Mouse (Mus musculus): Measurements from ENCODE around the gene Nrd1. TPM values are rescaled to one million over a fixed set of nuclear protein-coding genes. Genes with fewer than 3 reads are reported as not detected.

Gene Nrd1
- total RNA-seq, 2 experiments from 2014 or later = 119 to 133 TPM

DNA sequence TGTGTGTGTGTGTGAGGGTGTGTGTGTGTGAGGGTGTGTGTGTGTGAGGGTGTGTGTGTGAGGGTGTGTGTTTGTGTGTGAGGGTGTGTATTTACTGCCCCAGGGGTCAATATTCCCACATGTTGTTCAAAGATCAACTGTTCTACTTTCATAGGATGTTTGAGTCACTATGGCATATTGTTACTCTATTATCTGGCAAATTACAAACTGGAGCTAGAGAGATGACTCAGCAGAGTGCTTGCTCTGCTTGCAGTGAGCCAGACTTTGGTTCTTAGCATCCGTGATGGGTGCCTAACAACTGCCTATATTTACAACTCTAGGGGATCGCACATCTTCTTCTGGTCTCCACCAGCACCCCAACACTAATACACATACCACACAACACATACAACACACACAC, 29.4 kb downstream of the Nrd1 start:
- DNase-seq = no peak

DNA sequence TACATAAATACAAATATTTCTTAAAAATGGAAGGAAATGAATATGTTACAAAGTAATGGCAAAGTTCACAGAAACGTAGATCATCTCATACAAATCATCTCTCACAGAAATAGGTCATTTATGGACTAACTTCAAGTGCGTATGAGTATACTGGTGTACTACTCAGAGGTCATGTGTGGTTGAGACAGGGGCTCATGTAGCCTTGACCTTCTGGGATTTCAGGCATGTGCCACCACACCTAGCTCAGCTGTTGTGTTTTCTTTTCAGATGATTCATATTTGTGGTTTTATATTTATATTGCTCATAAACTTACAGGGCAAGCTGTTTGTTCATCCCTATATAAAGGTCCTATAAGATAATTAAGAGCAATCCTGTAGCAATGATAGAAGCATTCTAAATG, 29.8 kb downstream of the Nrd1 start:
- DNase-seq = no peak

DNA sequence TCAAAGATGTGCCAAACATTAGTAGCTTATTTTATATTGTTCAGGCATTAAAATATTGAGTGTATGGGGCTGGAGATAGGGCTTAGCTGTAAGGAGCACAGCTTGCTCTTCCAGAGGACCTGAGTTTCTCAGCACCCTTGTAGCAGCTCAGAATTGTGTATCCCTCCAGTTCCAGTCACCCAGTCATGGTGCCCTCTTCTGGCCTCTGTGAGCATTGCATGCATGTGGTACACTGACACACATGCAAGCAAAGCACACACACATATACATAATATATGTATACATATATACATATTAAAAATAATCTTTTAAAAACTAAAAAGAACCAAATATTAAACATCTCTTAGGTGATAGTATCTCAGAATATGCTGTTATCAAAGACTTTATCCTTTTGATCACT, 35.9 kb downstream of the Nrd1 start:
- no peak for DNase-seq

DNA sequence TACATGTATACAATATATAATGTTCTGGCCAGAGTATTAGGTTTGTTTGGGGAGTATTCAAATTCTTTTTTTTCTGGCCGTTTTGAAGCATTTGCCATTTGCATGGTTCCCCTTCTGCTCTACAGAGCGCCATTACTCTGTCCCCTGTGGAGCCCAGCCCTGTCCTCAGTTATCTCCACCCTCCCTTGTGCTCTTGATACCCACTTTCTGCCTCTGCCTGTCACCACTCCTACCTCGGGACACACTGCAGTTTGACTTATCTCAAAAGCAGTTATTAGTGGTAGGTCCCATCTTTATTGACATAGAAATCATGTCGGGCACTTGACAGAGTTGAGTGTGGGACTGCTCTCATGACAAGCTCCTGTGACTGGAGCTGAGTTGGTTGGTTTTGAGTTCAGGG, 42.3 kb downstream of the Nrd1 start:
- no peak for DNase-seq

DNA sequence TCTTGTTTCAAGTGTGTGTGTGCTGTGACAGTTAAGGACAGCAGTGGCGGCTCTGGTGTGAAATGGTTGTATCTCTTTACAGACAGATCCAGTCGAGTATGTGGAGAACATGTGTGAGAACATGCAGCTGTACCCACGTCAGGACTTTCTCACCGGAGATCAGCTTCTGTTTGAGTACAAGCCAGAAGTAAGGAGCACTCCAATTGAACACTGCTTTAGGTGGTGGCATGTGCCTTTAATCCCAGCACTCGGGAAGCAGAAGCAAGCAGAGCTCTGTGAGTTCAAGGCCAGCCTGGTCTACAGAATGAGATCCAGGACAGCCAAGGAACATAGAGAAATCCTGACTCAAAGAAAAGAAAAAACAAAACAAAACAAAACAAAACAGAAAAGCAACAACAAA, 42.8 kb downstream of the Nrd1 start:
- DNase-seq = no peak

DNA sequence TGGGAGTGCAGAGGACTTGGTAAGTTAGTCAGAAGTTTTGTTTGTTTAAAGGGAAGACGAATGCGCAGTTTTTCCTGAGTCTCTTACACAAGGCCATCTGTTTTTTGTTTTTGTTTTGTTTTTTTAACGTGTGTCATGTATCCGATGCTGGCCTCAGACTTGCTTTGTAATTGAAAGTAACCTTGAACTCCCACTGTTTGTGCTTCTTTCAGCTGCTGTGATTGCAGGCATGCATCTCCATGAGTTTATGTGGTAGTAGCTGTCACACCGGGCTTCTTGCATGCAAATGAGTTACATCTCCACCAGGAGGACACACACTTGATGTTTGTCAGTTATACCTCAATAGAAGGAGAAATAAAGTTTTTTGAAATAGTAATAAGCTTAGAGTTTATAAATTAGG, 43.3 kb downstream of the Nrd1 start:
- no peak for DNase-seq

DNA sequence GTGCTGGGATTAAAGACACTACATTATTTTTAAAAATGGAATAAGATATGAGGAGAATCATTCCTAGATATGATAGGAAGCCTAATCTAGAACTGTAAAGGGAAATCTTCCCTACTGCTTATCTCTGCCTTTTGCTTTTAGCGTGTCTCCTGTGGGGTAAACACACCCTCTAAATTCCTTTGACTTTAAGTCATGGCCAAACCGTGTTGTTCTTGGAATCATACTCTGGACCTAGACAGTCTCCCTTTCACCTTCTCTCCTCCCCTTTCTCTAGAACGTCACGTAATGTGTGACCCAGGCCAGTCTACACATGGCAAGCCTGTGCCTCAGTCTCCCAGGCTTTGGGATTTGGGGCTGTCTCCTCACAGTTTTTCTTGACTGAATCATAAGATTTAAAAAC, 47.8 kb downstream of the Nrd1 start:
- no peak for DNase-seq

DNA sequence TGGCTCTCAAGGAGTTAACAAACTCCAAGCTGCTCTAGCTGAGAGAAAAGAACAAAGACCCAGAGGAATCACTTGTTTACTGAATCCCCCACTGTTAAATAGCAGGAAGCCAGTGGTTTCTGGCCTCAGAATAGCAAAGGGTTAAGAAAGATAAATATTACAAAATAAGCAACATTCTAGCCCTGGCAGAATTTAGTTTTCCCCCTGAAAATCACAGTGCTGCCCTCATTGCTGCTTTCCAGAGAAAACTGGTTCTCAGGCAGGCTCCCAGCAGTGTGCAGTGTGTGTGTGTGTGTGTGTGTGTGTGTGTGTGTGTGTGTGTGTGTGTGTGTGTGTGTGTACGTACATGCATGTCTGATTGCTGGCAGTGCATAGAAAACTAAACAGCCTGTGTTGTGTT, 51.8 kb downstream of the Nrd1 start:
- DNase-seq = no peak

DNA sequence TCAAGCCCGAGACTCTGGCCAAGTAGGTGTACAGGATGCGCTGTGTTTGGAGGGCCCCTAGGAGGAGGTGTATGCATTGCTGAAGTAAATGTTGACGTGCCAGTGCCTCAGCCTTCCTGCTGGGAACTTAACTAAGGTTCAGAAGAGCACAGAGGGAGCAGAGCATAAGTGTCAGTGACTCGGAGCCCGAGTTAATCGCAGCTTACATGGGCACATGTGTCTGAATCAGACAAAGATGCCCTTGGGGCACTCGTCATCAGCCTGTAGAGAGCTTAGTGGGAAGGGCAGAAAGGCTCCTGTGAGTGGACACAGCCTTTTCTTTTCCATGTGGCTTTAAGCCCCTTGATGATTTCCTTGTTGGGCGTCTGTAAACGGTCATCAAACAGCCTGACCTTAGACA, 53.5 kb downstream of the Nrd1 start:
- DNase-seq = no peak

DNA sequence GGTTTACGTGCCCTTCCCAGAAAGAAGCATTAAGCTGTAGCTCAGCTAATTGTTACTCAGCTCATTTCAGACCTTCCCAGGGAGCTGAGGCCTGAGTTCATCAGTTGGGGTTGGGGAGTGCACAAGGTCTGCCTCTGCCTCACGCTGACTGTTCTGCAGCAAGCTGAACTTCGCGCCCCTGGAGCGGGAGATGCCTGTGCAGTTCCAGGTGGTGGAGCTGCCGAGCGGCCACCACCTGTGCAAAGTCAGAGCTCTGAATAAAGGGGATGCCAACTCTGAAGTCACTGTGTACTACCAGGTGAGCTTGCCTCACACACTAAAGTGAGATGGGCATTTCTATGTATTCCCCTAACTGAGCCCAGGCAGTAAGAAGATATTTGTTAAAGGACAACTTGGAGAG, 55.9 kb downstream of the Nrd1 start:
- DNase-seq = no peak

DNA sequence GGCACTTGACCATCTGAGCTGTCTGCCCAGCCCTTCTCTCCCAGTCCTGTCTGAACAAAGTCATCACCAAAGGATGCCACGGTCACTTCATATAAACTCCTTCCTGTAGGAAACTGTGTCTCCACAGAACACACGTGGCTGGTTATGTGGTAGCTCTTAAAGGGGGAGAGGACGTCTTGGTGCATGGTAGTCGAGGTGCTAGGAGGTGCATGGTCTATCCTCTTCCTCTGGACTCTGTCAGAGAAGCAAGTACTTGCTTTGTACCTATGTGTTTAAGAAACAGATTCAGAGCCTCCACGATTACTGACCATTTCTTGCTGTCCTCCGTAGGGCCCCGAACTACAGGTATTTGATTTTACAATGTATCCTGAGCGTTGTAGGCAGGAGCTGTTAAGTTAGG, 57.2 kb downstream of the Nrd1 start:
- no peak for DNase-seq

DNA sequence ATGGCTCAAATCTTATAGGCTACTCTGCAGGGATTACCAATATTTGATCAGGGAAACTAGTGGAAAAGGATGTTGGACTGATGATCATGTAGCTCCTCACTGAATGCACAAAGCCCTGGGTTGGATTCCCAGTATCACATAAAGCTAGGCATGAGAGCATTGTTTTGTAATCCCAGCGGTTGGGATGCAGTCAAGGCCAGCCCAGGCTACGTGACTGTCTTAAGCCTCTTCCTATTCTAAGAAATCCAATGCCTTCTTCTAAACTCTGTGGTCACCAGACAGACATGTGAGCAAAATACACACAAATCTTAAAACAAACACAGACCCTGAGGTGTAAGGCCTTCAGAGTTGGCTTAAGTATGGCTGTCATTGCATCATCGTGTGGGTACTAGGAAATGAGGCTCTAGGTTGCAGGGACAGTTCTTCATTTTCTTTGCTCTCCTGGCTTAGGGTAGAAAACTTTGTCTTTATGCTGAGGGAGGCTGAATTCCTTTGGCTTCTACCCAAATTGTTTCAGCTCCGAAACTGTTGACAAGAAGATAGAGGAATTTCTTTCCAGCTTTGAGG, 58.9 kb downstream of the Nrd1 start:
- DNase-seq = no peak

DNA sequence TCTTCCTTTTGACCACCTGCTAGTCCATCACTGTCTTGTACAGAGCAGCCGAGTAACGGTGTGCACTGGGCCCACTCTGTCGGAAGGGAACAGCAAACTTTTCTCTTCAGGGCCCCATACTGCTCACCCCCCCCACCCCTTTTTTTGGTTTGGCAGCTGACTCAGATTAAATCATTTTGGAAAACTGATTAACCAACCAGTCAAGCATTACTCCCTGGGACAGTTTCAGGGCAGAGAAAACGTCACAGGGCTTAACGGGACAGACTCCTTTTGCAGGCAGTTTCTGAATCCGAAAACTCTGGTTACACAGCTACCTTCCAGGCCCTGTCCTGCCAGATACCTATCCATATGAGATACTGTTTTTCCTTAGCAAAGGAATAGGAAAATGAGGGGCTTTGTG, 64.5 kb downstream of the Nrd1 start:
- no peak for DNase-seq

DNA sequence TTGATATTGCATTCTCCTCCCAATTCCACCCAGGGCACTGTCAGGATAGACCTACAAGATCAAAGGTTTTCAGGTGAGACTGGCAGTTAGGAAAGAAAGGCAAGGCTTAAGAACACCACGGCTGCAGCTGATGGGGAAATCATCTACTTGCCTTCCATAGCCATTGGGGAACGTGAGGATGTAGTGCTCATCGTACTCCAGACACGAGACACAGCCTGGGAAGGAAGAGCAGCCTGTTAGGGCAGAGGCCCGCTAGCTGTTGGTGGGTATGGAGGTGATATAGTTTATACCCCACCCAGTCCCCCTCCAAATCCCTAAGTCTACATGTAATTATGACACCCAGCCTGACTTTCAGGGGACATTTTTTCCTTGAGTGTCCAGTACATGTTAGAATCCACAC, 65.3 kb downstream of the Nrd1 start:
- no peak for DNase-seq

DNA sequence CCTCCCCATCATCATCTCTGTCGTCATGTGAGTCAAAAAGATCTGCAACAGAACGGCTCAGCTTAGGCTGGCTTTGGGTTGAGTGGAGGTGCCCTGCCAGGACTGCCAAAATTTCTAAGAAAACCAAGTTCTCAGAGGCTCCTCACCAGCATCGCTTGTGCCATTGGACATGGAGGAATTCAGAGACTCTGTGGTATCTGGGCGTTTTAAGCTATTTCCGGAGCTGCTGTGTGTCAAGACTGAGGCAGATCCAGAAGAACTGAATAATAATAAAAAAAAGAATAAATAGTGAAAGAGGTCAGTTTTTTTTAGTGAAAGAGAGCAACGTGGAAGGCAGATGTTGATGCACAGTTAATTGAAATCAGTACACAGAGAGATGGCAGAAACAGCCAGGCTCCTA, 72.4 kb downstream of the Nrd1 start:
- DNase-seq = no peak

DNA sequence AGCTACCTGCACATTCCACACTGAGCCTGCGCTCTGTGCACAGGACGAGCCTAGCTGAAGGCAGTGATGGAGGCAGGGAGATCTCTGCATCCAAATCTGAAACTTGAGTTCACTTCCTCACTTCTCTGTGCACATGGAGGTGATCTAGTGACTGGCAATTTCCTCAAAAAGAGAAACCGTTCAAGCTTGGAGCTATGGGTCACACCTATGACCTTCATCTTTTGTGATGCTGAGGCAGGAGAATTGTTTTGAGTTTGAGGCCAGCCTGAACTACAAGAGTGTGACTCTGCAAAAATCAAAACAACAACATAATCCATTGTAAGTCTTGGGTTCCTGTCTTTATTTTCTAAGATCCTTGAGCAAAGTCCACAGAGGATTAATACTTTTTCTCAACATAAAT, 72.8 kb downstream of the Nrd1 start:
- no peak for DNase-seq

DNA sequence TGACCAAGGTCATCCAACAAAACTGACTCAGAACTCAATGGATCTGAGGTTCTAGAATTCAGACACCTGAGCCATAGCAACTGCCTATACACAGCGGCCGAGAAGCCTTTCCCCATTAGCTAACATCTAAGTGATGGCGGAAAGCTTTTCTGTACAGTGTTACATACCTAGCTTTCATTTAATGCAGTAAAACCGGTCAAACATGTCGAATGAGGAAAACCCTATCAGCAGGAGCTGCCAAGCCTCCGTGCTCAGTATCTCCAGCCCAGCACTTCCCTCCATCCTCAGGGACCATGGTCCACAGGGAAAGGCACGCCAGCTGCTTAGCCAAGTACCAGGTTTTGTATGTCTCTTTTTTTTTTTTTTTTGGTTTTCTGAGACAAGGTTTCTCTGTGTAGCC, 78.5 kb downstream of the Nrd1 start:
- DNase-seq = no peak

DNA sequence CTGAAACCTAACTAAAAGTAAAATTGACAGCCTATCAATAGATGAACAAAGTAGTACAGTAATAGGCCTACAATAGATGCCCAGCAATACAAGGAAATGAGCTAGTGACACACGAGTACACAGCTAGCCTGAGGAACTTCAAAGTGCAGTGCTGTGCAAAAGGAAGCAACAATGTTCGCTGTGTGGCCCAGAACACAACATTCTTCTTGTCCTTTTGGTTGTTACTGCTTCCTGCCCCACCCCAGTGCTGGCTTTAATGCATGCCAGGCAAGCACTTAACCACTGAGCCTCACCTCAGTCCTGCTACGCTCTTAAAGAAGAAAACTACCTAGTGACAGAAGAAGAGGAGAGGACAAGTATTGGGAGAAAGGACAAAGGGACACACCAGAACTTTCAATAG, 79.2 kb downstream of the Nrd1 start:
- no peak for DNase-seq

DNA sequence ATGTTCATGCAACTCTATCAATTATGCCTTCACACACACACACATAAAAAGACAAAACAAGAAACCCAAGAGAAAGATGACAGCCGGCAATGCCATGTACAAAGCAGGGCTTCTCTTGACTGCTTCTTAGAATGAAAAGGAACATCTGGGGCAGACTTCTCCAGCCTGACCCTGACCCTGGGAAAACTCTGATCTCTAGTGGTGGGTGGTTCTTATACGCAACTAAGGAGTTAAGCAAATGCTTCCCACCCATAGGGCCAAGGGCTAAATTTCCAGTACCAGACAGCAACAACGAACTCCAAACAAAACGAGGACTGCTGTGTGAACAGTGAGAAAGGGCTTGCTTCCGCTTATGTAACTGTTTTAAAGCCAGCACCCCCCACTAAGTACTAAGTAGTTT, 79.7 kb downstream of the Nrd1 start:
- DNase-seq = no peak

DNA sequence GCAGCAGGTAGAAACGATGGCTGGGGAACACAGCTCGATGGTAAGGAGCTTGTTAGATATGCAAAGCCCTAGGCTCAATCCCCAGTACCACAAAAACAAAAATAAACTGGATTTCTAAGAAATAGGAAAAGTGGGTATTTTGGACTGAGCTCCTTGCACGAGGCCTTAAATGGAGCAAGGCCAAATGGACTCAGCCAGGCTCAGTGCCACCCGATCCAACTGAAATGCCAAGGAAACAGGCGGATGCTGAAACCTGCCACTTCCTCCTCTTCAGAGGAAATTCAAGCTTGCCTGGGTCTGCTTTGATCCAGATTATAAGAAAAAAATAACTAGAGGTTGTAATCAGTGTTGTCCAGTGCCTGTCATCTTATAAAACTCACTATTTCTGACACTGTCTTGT, 88.7 kb downstream of the Nrd1 start:
- no peak for DNase-seq

DNA sequence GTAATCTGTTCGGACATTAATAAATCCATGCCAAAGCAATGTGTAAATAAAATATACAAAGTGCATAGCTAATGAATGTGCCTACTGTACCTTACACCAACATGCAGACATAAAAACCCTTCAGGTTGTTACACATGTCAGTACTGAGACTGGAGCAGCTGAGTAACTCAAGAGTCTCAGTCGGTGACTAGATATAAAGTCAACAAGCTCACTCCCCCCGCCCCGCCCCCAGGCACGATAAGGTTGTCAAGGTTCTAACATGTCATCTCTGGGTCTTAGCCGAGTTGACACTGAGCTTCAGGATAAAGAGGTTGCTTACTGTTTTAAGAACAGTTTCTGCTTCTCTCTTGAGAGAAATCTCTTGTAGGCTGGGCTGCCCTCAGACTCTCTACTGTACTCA, 89.5 kb downstream of the Nrd1 start:
- DNase-seq = no peak

DNA sequence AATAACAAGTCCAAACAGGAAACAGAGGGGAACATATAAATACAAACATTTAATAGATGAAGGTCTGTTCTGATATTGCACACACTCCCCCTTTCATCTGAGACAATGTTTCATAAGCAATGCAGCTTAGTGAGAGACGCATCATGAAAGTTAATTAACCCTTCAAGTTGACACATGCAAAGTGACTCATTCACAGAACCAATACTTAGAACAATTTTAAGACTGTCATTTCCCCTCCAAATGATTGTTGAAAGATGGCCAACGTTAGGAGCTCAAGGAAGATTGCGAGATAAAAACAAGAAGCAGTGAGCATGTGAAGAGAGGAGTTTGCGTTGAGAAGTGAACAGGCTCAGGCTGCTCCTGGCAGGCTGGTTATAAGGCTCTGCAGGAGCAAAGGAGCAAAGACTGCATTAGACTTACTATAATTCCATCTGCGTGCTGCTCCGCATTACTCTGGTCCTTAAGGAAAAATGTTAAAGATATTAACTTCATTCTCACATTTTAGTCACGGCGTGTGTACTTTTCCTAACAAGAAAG, 90.9 kb downstream of the Nrd1 start:
- no peak for DNase-seq

DNA sequence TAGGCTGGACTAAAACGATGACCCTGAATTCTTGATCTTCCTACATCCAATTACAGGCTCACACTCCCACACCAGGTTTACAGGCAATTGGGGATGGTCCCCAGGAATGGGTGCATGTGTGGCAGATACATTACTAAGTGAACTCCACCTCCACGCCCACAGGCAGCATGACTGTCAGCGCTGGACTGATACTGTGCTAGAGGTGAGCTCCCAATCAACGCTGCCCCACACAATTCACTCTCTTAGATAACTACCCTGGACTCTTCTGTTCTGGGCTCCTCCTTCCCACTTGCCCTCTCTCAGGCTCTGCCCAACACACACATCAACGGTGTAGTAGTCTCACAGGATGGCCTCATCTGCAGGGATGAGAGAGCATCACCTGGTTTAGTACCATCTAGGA, 91.9 kb downstream of the Nrd1 start:
- DNase-seq = no peak

DNA sequence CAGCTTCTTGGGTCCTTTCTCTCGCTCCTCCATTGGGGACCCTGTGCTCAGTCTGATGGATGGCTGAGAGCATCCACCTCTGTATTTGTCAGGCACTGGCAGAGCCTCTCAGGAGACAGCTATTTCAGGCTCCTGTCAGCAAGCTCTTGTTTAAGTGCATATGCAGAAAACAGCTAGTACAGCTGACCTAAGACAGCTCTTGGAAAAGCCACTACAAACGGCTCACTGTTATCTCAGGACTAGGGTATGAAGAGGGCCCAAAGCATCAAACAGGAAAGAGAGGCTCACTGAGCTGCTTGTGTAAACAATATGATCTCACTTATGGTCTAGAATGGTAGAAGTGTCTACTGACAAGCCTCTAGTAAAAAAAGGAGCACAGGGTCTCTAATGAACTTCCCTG, 93.8 kb downstream of the Nrd1 start:
- no peak for DNase-seq

DNA sequence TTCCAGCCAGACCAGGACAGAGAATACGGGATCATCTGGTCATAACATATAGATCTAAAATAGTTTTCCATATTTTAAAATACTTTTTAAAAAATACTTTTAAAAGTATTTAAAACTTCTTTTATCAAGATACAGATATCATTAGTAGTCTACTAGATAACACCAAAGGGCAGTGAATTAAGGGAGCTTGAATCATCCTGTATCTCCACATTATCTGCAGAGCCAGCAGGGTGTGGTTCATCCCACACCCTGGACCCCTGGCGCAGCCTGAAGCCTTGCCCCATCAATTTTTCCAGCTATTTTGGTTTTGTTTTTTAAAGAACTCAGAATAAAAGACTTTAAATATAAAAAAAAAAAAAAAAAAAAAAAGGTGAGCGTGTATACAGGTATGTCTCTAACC, 98.4 kb downstream of the Nrd1 start:
- no peak for DNase-seq

DNA sequence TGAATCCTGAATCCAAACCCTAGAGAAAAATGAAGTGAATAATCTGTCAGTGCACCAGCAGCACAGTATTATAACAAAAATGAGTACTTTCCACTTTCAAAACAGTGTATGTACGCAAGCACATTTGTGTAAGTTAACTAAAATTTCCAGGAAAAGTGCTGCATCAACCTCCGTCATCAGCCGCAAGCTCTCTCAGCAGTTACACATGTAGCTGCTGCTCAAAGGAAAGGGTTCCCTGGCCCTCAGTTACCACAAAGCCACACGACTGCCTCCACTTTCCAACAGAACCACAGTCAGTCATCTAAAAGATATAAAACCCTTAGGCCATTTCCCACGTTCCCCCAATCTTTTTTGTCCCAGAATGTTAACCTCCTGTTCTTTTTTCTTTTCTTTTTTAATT, 102.1 kb downstream of the Nrd1 start:
- no peak for DNase-seq
